Mouse (Mus musculus): ENCODE results near the gene Vmn1r170. TPM values are rescaled to one million over a fixed set of nuclear protein-coding genes. Genes with fewer than 3 reads are reported as not detected.
"Not testable (repeated sequence)": the region's sequence is repeated elsewhere in the genome, so short reads cannot be mapped to it uniquely, and the experiment has no call there.

Gene Vmn1r170
- total RNA-seq (2022): not detected

- DNase-seq: not testable (repeated sequence)
Measured at GRCm38 (mm10) chr7:23605875-23606274, at the start of gene Vmn1r170. Gene Vmn1r170, plus strand, starts transcription at chr7:23606175.

GRCm38 (mm10) chr7:23575226-23575625 lies 30.7 kb upstream of the Vmn1r170 start, which contains the start of gene Vmn1r169:
Gene Vmn1r169, plus strand, starts transcription at chr7:23575526.
- DNase-seq: not testable (repeated sequence)

GRCm38 (mm10) chr7:23630422-23630821 lies 24.4 kb downstream of the Vmn1r170 start, which contains the start of gene Vmn1r171:
Gene Vmn1r171, plus strand, starts transcription at chr7:23630722.
- no peak for DNase-seq

Other genes starting within 250 kb of the Vmn1r170 start
- gene Nlrp5, start 220.3 kb upstream of the Vmn1r170 start, total RNA-seq (2022): not detected
- gene Vmn1r167, start 99.0 kb upstream of the Vmn1r170 start, total RNA-seq (2022): not detected
- gene Vmn1r168, start 66.4 kb upstream of the Vmn1r170 start, total RNA-seq (2022): not detected
- gene Vmn1r169, start 30.6 kb upstream of the Vmn1r170 start, total RNA-seq (2022): not detected
- not detected for gene Vmn1r171, start 24.5 kb downstream of the Vmn1r170 start, total RNA-seq (2022)
- gene Vmn1r172, start 52.1 kb downstream of the Vmn1r170 start, total RNA-seq (2022): not detected
- gene Vmn1r173, start 94.5 kb downstream of the Vmn1r170 start, total RNA-seq (2022): not detected
- gene Vmn1r174, start 146.1 kb downstream of the Vmn1r170 start, total RNA-seq (2022): not detected
- not detected for gene Vmn1r175, start 204.5 kb downstream of the Vmn1r170 start, total RNA-seq (2022)
- not detected for gene Vmn1r176, start 231.2 kb downstream of the Vmn1r170 start, total RNA-seq (2022)

All from adrenal gland, adult 8-10 months (tissue).